Mouse (Mus musculus) gastrocnemius, adult 2 months (tissue): ENCODE measurements around the gene Fam83c. TPM values are rescaled to one million over a fixed set of nuclear protein-coding genes. Genes with fewer than 3 reads are reported as not detected.

Experiments
- DNase-seq: peaks from one replicate; pipeline ENCODE4 v3.0.0; 2022
- H3K27ac ChIP-seq: fragments of 200-600 bp; 2 replicates; pipeline ENCODE4 v1.8.1; 2022; ENCODE audit warnings: mild to moderate bottlenecking
- H3K4me3 ChIP-seq: fragments of 200-600 bp; 2 replicates; pipeline ENCODE4 v1.8.1; 2022; ENCODE audit warnings: mild to moderate bottlenecking, moderate library complexity
- CTCF ChIP-seq: fragments of 200-600 bp; IDR thresholded peaks from 2 replicates; pipeline ENCODE4 v1.8.1; 2022; ENCODE audit warnings: antibody characterized with exemption, mild to moderate bottlenecking, moderate library complexity
- intact Hi-C: fragments of 180-260 bp; cut with DNase I; formaldehyde crosslinking; loops from one replicate; pipeline ENCODE4 v1.15.1; 2025
- total RNA-seq, 2 experiments: library from RNA; stranded (reverse); gene quantifications; 2 replicates each; pipeline ENCODE4 v1.2.3; 2021

Fam83c gene
- total RNA-seq, 2 experiments from 2014 or later = not detected

GRCm38 (mm10) chr2:155819449-155820251 lies 15.0 kb downstream of the Fam83c start:
- no peak for DNase-seq
- H3K4me3 ChIP-seq = peak overlapping the region; percentile 80
- TF ChIP-seq CTCF = no peak
- H3K27ac ChIP-seq = peak overlapping the region; percentile 97
- intact Hi-C loops = no loop called here

- intact Hi-C loops = no loop called here
- no peak for DNase-seq
- Histone ChIP-seq H3K27ac (peak within 1 kb of the TSS; percentile 97), H3K4me3 (peak within 1 kb of the TSS; percentile 80)
- no peak for TF ChIP-seq CTCF
Measured at GRCm38 (mm10) chr2:155819392-155819448, 15.4 kb downstream of the Fam83c start, which contains the start of gene BC029722. BC029722 (minus strand) TSS chr2:155819426.

GRCm38 (mm10) chr2:155818596-155819391 lies 15.9 kb downstream of the Fam83c start:
- H3K27ac ChIP-seq = peak overlapping the region; percentile 97
- DNase-seq = peak; percentile 98
- TF ChIP-seq CTCF = no peak
- intact Hi-C loops = no loop called here
- H3K4me3 ChIP-seq = peak overlapping the region; percentile 80

GRCm38 (mm10) chr2:155817301-155818245 lies 17.1 kb downstream of the Fam83c start:
- TF ChIP-seq CTCF = no peak
- peak overlapping the region; percentile 80 for H3K4me3 ChIP-seq
- intact Hi-C loops = no loop called here

GRCm38 (mm10) chr2:155816179-155816578 lies 18.5 kb downstream of the Fam83c start:
- no peak for TF ChIP-seq CTCF
- Histone ChIP-seq H3K27ac (no peak overlapping the region), H3K4me3 (no peak overlapping the region)
- intact Hi-C loops = no loop called here
- peak; percentile 49 for DNase-seq

More at GRCm38 (mm10) chr2:155817301-155818245, 17.1 kb downstream of the Fam83c start:
- H3K27ac ChIP-seq = peak overlapping the region; percentile 97
- peak; percentile 78 for DNase-seq

- H3K27ac ChIP-seq = no peak overlapping the region
- intact Hi-C loops = loop anchor here (5.0 kb wide), 2 partner anchors 48 to 153 kb away; no protein-coding TSS in a partner anchor
- no peak for DNase-seq
- H3K4me3 ChIP-seq = no peak overlapping the region
- TF ChIP-seq CTCF = no peak
Measured at GRCm38 (mm10) chr2:155814829-155815228, 19.8 kb downstream of the Fam83c start.

GRCm38 (mm10) chr2:155812637-155813036 lies 22.0 kb downstream of the Fam83c start:
- no peak for TF ChIP-seq CTCF
- intact Hi-C loops = loop anchor here (2.0 to 5.0 kb wide), 3 partner anchors 45 to 150 kb away; partner anchors contain the start of gene Trpc4ap
- DNase-seq = peak; percentile 10

GRCm38 (mm10) chr2:155811821-155812396 lies 22.7 kb downstream of the Fam83c start:
- peak; percentile 96 for TF ChIP-seq CTCF
- intact Hi-C loops = loop anchor here (2.0 to 5.0 kb wide), 3 partner anchors 45 to 150 kb away; partner anchors contain the start of gene Trpc4ap
- H3K4me3 ChIP-seq = no peak overlapping the region
- DNase-seq = peak; percentile 81
- no peak overlapping the region for H3K27ac ChIP-seq

More at GRCm38 (mm10) chr2:155812637-155813036, 22.0 kb downstream of the Fam83c start:
- Histone ChIP-seq H3K4me3 (no peak overlapping the region), H3K27ac (no peak overlapping the region)

- DNase-seq = peak; percentile 7
- no peak overlapping the region for H3K27ac ChIP-seq
- intact Hi-C loops = loop anchor here (5.0 kb wide), 2 partner anchors 42 to 147 kb away; no protein-coding TSS in a partner anchor
- H3K4me3 ChIP-seq = no peak overlapping the region
- TF ChIP-seq CTCF = no peak
Measured at GRCm38 (mm10) chr2:155809620-155810019, 25.0 kb downstream of the Fam83c start.

GRCm38 (mm10) chr2:155807408-155807807 lies 27.2 kb downstream of the Fam83c start:
- TF ChIP-seq CTCF = no peak
- Histone ChIP-seq H3K4me3 (no peak overlapping the region), H3K27ac (no peak overlapping the region)
- intact Hi-C loops = no loop called here
- no peak for DNase-seq

- intact Hi-C loops = no loop called here
- no peak for TF ChIP-seq CTCF
Measured at GRCm38 (mm10) chr2:155806548-155806947, 28.1 kb downstream of the Fam83c start.

GRCm38 (mm10) chr2:155805925-155806255 lies 28.8 kb downstream of the Fam83c start:
- intact Hi-C loops = no loop called here
- Histone ChIP-seq H3K4me3 (no peak overlapping the region), H3K27ac (peak overlapping the region; percentile 57)
- TF ChIP-seq CTCF = no peak
- no peak for DNase-seq

More at GRCm38 (mm10) chr2:155806548-155806947, 28.1 kb downstream of the Fam83c start:
- peak; percentile 66 for DNase-seq
- Histone ChIP-seq H3K4me3 (no peak overlapping the region), H3K27ac (peak overlapping the region; percentile 57; the same call in 1 of the 2 replicates)
